Mouse (Mus musculus): ENCODE measurements at regions not wholly inside any gene's neighbourhood (a gene's known extent, or its start where the extent isn't known, plus 50 kb on each side); places are given as distances from the start of the nearest gene placed in this dataset.

GRCm38 (mm10) chr6:95372938-95373337 lies 51.0 kb downstream of the Gm10234 start:
- DNase-seq, result peak; percentile 6

DNA sequence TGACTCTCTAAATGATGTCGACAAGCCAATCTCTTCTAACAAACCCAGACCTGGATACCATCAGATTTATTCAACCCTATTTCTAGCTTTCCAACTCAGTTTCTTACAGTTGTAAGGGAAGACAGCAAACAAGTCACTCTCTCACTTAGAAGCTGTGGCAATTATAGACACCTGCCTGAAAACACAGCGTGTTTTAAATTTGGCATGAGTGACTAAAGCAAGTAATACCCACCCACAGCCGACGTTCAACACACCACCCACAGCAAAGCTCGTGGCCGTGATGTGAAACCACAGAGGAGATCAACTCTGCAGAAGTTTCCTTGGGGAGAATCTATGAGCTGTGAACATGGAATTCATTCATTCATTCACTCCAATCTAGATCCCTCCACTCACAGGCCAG lies 52.4 kb downstream of the Gm10234 start:
- DNase-seq, result no peak

DNA sequence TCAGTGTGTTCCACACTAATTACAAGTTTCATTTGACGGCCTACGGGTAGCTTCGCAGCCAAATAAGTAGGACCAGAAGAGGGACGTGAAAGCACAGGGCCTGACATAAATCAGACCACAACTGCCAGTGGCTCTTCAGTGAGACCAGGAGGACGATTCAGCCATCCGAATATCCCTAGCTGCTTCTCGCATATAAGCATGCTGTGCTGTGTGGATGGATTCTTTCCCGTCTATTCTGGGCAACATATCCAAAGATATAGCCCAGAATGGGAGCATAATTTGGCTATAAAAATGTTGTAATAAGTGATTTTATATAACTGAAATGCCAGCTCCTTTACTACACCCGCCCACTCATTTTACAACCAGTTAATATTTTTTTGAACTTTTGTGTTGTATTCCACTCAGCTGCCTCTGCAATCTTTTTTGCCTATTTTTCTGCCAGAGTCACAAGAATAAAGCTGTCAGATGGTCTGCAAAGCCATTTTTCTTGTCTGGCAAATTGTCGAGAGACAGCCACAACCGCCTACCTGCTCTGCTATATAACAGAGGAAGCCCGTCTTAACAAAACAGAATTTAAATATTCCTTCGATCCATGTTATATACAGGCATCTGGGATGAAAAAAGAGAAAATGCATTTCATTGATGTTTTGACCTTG lies 55.8 kb downstream of the Gm10234 start:
- DNase-seq, result no peak

DNA sequence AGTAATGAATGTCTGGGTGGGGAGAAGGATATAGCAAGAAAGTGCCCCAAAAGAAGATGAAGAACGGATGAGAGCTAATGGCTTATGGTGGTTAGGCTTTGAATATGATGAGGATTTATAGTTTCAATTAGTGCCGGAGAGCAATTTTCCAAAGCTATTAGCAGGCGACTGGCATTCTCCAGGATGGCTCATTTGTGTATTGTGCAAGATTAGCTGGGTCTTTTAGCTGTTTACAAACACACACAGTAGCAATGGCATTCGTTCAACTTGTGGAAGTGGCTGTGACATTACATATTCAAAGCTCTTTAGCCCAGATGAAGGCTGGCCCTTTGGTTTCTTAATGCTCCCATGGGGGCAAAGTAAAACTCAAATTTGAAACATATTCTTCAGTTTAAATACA lies 56.4 kb downstream of the Gm10234 start:
- no peak for DNase-seq
